Mouse (Mus musculus) ES-Bruce4 (cell line): ENCODE results near the gene Gm17660. TPM values are rescaled to one million over a fixed set of nuclear protein-coding genes. Genes with fewer than 3 reads are reported as not detected.

Source experiments
- H3K27ac ChIP-seq: 2 replicates; pipeline ENCODE4 v1.5.1; 2012; ENCODE audit warnings: low read length, inconsistent platforms; ENCODE audit not compliant: insufficient read depth
- H3K27me3 ChIP-seq: 2 replicates; pipeline ENCODE4 v1.6.1; 2012; ENCODE audit warnings: mild to moderate bottlenecking, low read length, inconsistent platforms; ENCODE audit not compliant: control insufficient read depth, poor library complexity, insufficient read depth, severe bottlenecking
- H3K36me3 ChIP-seq: 2 replicates; pipeline ENCODE4 v1.6.1; 2012; ENCODE audit warnings: inconsistent platforms, mild to moderate bottlenecking, low read length, moderate library complexity; ENCODE audit not compliant: control insufficient read depth, poor library complexity, insufficient read depth, severe bottlenecking
- H3K4me1 ChIP-seq: one replicate; pipeline ENCODE4 v1.8.1; 2011; ENCODE audit warnings: low read length; ENCODE audit not compliant: control insufficient read depth, insufficient read depth
- H3K4me3 ChIP-seq: 2 replicates; pipeline ENCODE4 v1.5.1; 2011; ENCODE audit warnings: low read depth, mild to moderate bottlenecking, low read length
- H3K9ac ChIP-seq: 2 replicates; pipeline ENCODE4 v1.6.1; 2012; ENCODE audit warnings: low read depth, mild to moderate bottlenecking, inconsistent platforms; ENCODE audit not compliant: poor library complexity, severe bottlenecking
- H3K9me3 ChIP-seq: replicated peaks from 2 replicates; pipeline ENCODE4 v1.6.1; 2012; ENCODE audit warnings: mild to moderate bottlenecking, low read length, inconsistent platforms; ENCODE audit not compliant: control insufficient read depth, poor library complexity, insufficient read depth, severe bottlenecking
- CTCF ChIP-seq: IDR thresholded peaks from one replicate; pipeline ENCODE4 v1.8.1; 2011; ENCODE audit warnings: low read depth, low read length
- EP300 ChIP-seq: IDR thresholded peaks from 2 replicates; pipeline ENCODE4 v1.6.1; 2011; ENCODE audit warnings: low read depth, low read length; ENCODE audit not compliant: insufficient read depth
- POLR2A ChIP-seq: IDR thresholded peaks from one replicate; pipeline ENCODE4 v1.8.1; 2011; ENCODE audit warnings: low read length; ENCODE audit not compliant: insufficient read depth
- polyA plus RNA-seq: library from polyadenylated mRNA; stranded (reverse); fragments of >200 nt; gene quantifications from 2 replicates; pipeline ENCODE4 v1.2.4, GENCODE M21; 2011; ENCODE audit warnings: low read depth; ENCODE audit not compliant: missing spikeins, insufficient read depth, insufficient read length

Gm17660 gene
- polyA plus RNA-seq, result not detected in 2 replicates

DNA sequence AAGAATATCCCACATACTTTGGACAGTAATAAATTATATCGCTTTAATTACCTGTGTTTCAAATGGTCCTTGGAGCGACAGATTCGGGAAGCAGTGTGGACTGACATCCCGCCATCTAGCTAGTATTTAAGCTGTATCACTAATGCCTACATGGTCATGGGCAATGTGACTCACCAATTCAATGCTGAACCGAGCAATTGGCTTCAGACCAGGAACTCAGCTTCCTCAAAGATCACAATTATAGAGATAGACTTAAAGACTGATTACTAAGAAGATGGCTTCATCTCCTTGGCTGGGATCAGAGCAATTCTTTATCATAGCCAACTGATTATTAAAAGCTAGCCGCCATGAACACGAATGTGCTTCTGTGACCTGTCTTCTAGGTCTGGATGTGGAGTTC lies at the start of gene Gm17660:
Gene Gm17660, minus strand, starts transcription at position 101 of the 400 bp plus-strand sequence.
- no peaks in the 10 kb centered on the region for H3K27me3 ChIP-seq
- TF ChIP-seq EP300 (no peak), POLR2A (no peak), CTCF (no peak)
- no peak within 1 kb of the TSS for H3K9ac ChIP-seq
- no peaks in the 10 kb centered on the region for H3K9me3 ChIP-seq
- no peaks in the 10 kb centered on the region for H3K36me3 ChIP-seq
- H3K27ac ChIP-seq, result no peak within 1 kb of the TSS
- H3K4me3 ChIP-seq, result no peak within 1 kb of the TSS
- no peaks in the 10 kb centered on the region for H3K4me1 ChIP-seq

GRCm38 (mm10) chr5:104126561-104127320 lies 49.3 kb upstream of the Gm17660 start:
- TF ChIP-seq EP300 (no peak), POLR2A (no peak), CTCF (no peak)
- Histone ChIP-seq H3K4me3 (no peak overlapping the region), H3K27ac (no peak overlapping the region), H3K36me3 (no peaks in the 10 kb centered on the region), H3K9ac (no peak overlapping the region), H3K4me1 (no peaks in the 10 kb centered on the region), H3K27me3 (no peaks in the 10 kb centered on the region), H3K9me3 (no peaks in the 10 kb centered on the region)

DNA sequence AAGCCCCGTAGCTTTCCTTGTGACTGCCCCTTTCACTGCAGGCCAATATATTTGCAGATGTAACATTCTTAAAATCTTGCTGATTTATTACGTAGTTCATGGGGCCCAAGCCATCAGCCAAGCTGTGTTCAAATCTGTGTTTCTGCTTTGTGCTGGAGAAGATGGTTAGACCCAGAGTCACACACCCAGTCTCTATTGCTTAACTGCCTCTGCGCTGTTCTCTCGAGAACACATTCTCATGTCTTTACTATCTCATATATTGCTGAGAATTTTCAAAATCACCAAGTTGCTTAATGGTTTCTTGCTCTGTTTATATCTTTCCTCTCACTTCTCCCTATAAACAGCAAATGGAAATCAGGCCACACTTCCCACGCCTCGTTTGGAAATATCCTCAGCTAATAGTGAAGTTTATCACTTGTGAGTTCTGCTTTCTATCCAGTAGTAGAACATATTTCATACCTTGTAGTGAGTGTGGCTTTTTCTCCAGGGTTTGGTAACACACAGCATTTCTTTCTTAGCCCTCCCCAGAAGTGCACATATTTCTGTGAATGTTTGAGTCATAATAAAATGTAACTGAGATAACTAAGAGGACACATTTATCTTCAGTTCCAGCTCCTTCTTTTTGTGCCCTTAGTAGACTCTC lies 46.7 kb upstream of the Gm17660 start:
- no peak overlapping the region for H3K27ac ChIP-seq
- H3K27me3 ChIP-seq, result no peaks in the 10 kb centered on the region

DNA sequence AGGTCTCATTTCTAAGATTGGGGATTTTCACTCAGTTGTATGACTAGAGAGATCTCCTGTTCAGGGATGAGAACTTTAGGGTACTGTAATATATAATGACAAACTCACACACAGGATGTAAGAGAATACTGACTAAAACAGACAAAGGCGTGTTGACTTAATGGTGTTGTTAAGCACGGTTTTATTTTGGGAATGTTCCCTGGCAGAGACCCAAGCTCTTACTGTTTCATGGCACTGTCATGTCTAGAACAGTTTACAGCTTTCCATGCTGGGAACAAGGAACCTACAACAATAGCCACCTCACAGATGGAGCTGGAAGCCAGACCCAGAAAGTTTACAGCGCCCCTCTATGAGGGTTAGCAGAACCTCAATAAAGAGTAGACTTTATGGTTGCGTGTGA lies 38.5 kb upstream of the Gm17660 start:
- Histone ChIP-seq H3K9ac (no peak overlapping the region), H3K4me1 (peaks cover 2% of the 10 kb centered on the region), H3K27ac (no peak overlapping the region), H3K27me3 (no peaks in the 10 kb centered on the region), H3K4me3 (no peak overlapping the region), H3K36me3 (no peaks in the 10 kb centered on the region), H3K9me3 (no peaks in the 10 kb centered on the region)
- no peak for TF ChIP-seq POLR2A
- TF ChIP-seq EP300, result no peak

More for the DNA sequence above, 46.7 kb upstream of the Gm17660 start:
- H3K36me3 ChIP-seq, result no peaks in the 10 kb centered on the region
- TF ChIP-seq EP300 (no peak), POLR2A (no peak), CTCF (no peak)
- no peak overlapping the region for H3K4me3 ChIP-seq
- H3K9me3 ChIP-seq, result no peaks in the 10 kb centered on the region
- H3K9ac ChIP-seq, result no peak overlapping the region
- H3K4me1 ChIP-seq, result no peaks in the 10 kb centered on the region

GRCm38 (mm10) chr5:104115118-104115517 lies 37.7 kb upstream of the Gm17660 start:
- TF ChIP-seq POLR2A (no peak), CTCF (no peak), EP300 (no peak)
- Histone ChIP-seq H3K36me3 (no peaks in the 10 kb centered on the region), H3K27ac (no peak overlapping the region), H3K9me3 (no peaks in the 10 kb centered on the region), H3K9ac (no peak overlapping the region), H3K4me1 (peaks cover 6% of the 10 kb centered on the region), H3K4me3 (no peak overlapping the region), H3K27me3 (no peaks in the 10 kb centered on the region)
